Comparison of ENCODE assay signal across 16 mouse cellular contexts in the genomic region with DNA sequence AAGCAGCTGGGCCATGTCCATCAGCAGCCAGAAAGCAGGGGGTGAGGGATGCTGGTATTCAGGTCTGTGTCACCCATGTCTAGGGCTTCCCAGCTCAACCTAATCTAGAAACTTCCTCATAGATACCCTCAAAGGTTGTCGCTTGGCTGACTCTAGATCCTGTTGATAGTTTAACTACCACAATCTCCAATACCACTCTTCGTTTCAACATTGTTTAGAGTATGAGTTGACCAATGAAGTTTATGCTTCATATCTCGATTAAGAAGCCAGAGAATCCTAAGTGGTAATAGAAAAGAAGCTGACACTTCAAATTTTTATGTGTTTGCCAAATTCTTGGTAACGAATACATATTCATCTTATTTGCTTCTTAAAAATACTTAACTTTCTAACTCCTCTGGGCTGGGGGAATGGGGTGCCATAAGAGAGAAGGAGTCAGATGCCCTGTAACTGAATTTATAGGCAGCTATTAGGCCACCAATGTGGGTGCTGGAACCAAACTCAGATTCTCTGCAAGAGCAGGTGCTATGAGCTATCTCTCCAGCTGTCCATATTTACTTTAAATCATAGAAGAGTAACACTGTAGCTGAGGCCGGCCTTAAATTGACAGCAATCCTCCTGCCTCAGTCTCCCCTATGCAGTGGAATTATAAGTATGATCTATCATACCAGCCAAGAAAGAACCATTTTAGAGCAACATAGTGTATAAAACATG.
"Had no signal": no experiment of that assay in that cellular context is flagged by ENCODE, and none has a peak within 500 bp of the region (broad histone marks: within the 10 kb centered on the region; RNA-seq: fewer than 3 reads in every experiment).

No protein-coding gene starts in this region.

- H3K9ac ChIP-seq: neural tube, embryonic 12.5 days; neural tube, embryonic 13.5 days; neural tube, embryonic 15.5 days; stomach, embryonic 15.5 days had no signal

- DNase-seq: retina, postnatal 1 day; right cerebral cortex, adult 18-20 months; right cerebral cortex, postnatal 14 days; right cerebral cortex, postnatal 25 days; right cerebral cortex, postnatal 4 days; spleen, adult 18-20 months; thymus, adult 18-20 months; thymus, adult 2 months; thymus, postnatal 14 days; thymus, postnatal 25 days; thymus, postnatal 36 days; thymus, postnatal 4 days had no signal

- H3K27me3 ChIP-seq: neural tube, embryonic 12.5 days; neural tube, embryonic 13.5 days; neural tube, embryonic 15.5 days; stomach, embryonic 15.5 days had no signal

- H3K27ac ChIP-seq: neural tube, embryonic 12.5 days; neural tube, embryonic 13.5 days; neural tube, embryonic 15.5 days; stomach, embryonic 15.5 days had no signal

- H3K4me2 ChIP-seq: neural tube, embryonic 12.5 days; neural tube, embryonic 13.5 days; neural tube, embryonic 15.5 days; stomach, embryonic 15.5 days had no signal

- H3K9me3 ChIP-seq: neural tube, embryonic 12.5 days; neural tube, embryonic 15.5 days; stomach, embryonic 15.5 days had no signal

- H3K4me3 ChIP-seq: neural tube, embryonic 12.5 days; neural tube, embryonic 13.5 days; neural tube, embryonic 15.5 days; stomach, embryonic 15.5 days had no signal

- H3K36me3 ChIP-seq: neural tube, embryonic 12.5 days; neural tube, embryonic 13.5 days; neural tube, embryonic 15.5 days; stomach, embryonic 15.5 days had no signal
